Mouse (Mus musculus): ENCODE data around the gene Slc36a2. TPM values are rescaled to one million over a fixed set of nuclear protein-coding genes. Genes with fewer than 3 reads are reported as not detected.

Gene Slc36a2
- polyA plus RNA-seq, 1 experiment, result not detected

DNA sequence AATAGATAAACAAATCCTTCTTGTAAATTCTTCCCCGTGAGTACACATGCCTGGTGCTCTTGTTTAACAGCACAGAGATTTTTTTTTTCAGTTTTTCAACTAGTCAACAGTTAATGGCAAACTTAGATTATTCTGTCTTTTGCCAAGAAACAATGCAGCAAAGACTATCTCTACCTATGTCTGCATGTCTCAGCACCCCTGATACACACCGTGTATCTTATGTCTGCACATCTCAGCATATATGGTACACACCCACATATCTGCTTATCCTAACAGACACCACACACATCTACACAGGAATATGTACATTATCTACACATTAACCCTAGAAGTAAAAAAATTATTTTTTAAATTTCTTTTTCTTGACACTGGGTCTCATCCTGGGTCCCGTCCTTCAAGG lies 58.2 kb downstream of the Slc36a2 start:
- no peak for TF ChIP-seq GATA1 (IDR thresholded peaks at IDR 0.05; ENCODE audit: low read length)

DNA sequence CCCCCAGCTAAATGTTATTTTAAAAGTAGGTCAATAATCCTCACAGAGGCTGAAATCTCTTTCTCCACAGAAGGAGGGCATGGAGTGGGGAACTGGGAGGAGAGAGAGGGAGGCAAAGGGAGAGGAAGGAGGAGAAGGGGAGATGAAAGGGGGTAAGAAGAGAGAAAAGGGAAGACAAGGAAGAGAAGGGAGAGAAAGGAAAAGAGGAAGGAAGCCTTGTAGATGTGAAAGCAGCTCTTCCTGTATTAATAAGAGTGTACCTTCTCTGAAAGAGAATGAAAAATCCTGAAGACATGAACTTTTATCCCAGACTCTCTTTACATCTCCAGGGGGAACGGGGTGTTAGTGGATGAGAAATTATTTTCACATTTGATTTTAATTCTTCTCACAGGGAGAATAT lies 63.4 kb downstream of the Slc36a2 start:
- no peak for TF ChIP-seq GATA1 (IDR thresholded peaks at IDR 0.05; ENCODE audit: low read length)

DNA sequence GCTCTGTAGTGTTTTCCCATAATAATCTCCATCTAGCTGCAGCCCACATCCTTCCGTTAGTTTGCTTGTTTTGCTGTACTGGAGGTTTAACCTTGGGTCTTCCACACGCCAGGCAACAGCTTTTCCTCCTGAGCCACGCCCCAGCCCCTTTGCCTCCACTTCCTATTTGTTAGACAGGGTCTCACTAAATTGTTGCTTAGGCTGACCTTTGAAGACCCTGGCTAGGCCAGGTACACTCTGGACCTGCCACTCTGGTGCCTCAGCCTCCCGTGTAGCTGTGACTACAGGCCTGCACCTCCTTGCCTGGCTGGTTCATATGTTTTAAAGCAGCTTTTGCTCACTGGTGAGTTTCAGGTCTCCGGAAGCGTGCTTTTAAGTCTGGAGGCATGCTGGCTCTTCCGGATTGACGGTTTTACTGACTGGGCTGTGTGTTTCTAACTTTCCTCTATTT lies 64.0 kb downstream of the Slc36a2 start:
- TF ChIP-seq GATA1 (IDR thresholded peaks at IDR 0.05; ENCODE audit: low read length), result no peak

GRCm38 (mm10) chr11:55120279-55120678 lies 64.6 kb downstream of the Slc36a2 start:
- no peak for TF ChIP-seq GATA1 (IDR thresholded peaks at IDR 0.05; ENCODE audit: low read length)

GRCm38 (mm10) chr11:55117031-55117430 lies 67.8 kb downstream of the Slc36a2 start:
- no peak for TF ChIP-seq GATA1 (IDR thresholded peaks at IDR 0.05; ENCODE audit: low read length)

- no peak for TF ChIP-seq GATA1 (IDR thresholded peaks at IDR 0.05; ENCODE audit: low read length)
These were observed 68.9 kb downstream of the Slc36a2 start for GRCm38 (mm10) chr11:55116004-55116403.

GRCm38 (mm10) chr11:55114291-55114690 lies 70.6 kb downstream of the Slc36a2 start:
- TF ChIP-seq GATA1 (IDR thresholded peaks at IDR 0.05; ENCODE audit: low read length), result no peak

DNA sequence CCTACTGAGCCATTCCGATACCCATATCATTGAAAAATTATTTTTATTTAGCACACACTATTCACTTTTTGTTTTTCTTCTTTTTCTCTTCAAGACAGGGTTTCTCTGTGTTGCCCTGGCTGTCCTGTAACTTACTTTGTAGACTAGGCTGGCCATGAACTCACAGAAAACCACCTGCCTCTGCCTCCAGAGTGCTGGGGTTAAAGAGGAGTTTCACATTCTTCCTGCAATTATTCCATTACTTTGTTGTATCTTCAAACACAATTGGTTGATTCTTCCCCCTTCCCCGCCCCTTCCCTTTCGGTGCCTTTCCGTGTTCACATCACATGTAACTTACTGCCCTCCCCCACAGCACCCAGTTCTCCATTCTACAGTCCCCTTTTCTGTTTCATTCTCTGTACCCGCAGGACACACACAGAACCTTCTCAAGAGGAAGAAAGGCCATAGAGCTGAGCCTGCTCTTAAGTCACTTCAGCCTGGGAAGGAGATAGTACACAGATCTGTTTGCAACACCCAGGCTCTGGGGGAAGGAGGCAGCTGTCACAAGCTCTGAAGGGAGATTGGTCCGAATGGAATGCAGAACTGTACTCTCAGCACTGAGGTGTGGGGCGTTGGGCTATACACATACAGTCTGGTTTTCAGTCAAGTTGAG lies 71.5 kb downstream of the Slc36a2 start:
- TF ChIP-seq GATA1 (IDR thresholded peaks at IDR 0.05; ENCODE audit: low read length), result no peak

DNA sequence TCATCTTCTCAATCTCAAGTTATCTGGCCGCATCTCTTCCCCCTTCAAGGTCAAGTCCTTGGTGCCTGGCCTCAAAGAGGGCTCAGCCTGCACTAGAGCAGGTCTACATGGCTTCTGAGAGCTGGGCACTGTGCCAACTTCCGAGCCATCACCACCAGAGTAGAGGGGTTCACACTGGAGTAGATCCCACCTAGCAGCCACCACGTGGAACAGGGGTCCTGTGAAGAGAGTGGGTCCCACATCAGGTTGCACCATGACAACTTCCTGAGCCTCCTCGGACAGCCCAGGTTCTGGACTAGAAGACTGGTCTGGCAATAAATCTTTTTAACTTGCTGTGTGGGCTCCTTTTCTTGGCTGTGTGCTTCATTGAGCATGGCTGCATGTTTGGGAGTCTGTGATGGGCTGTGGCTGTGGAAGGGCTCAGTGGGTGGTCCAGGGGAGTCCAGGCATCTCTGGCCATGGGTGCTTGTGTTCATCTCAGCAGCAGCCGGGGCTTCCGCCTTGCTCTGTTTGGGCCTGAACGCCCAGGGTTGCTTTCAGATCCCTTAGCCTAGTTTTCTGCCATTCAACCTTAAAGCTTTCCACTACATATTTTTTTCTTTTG lies 74.2 kb downstream of the Slc36a2 start:
- TF ChIP-seq GATA1 (IDR thresholded peaks at IDR 0.05; ENCODE audit: low read length), result no peak

GRCm38 (mm10) chr11:55109521-55110300 lies 75.2 kb downstream of the Slc36a2 start:
- no peak for TF ChIP-seq GATA1 (IDR thresholded peaks at IDR 0.05; ENCODE audit: low read length)

Other genes with a start within 250 kb of the Slc36a2 start
- gene Tnip1, start 222.2 kb downstream of the Slc36a2 start, polyA plus RNA-seq (2012), result 28.6 and 29.7 TPM in 2 replicates
- 0.04 TPM in 1 of 2 replicates, not detected in the other for gene Anxa6, start 151.6 kb downstream of the Slc36a2 start, polyA plus RNA-seq (2012)
- not detected in 2 replicates for gene Ccdc69, start 106.9 kb downstream of the Slc36a2 start, polyA plus RNA-seq (2012)
- not detected in 2 replicates for gene Gm2a, start 87.0 kb downstream of the Slc36a2 start, polyA plus RNA-seq (2012)
- gene Slc36a3, start 33.4 kb downstream of the Slc36a2 start, polyA plus RNA-seq (2012), result not detected in 2 replicates
- gene Slc36a1, start 19.3 kb upstream of the Slc36a2 start, polyA plus RNA-seq (2012), result 6.6 and 8.6 TPM in 2 replicates
- gene Fat2, start 151.5 kb upstream of the Slc36a2 start, polyA plus RNA-seq (2012), result not detected in 2 replicates
- not detected in 2 replicates for gene Sparc, start 238.1 kb upstream of the Slc36a2 start, polyA plus RNA-seq (2012)